Mouse (Mus musculus): ENCODE results near the gene Uqcrfs1.

The Uqcrfs1 gene

DNA sequence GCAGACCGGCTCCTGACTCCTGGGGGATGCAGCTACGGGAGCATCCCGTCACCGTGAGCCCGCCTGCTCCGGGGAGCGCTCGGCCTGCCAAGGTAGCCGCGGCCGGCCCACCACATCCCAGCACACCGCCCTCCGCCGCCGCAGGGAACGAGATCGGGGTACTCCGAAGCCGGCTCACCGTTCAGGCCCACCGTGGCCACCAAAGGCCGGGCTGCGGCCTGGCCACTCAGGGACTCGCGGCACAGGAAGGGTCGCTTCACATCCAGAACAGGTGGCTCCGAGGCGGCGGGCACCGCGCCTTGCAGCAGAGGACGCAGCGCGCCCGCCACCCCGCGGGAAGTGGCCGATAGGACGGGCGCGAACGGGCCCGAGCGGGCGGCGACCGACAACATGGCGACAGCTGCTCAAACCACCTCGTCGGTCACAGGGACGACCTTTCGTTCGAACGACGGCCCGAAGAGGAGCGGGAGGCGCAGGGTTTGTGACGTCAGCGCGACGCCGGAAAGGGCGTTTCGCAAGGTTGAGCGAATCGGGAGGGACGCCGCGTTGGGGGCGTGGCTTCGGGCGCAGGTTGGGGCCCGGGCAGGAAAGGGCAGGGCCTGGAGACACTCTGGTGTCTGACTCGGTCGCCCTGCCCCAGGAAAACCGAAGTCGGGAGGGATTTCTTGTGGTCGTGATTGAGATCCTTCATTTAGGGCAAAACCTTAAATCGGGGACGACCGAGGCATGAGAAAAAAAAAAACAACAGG is at the start of gene Uqcrfs1:
Gene Uqcrfs1 (minus strand): TSS at position 507 of the 749 bp plus-strand sequence.
- peak; percentile 91 to 97 for DNase-seq (ENCODE audit: low spot score in 2 of 2)

DNA sequence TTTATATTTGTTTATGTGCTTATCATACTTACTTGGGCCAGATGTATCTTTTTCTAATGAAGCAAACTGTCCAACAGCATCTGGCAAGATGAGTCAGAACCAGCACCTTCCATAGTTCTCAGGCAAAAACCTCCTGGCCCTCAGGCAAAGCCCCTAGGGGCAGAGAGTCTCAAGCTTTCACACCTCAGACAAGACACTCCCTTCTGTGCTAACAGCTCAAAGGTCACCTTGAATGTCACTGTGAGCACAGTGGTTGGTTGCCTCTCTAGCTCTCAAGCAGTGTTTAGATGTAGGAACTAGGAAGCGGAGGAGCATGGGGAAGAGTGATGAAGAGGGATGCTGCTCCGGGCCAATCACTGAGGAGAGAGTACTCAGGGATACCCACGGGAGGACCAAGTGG is 40.6 kb upstream of the Uqcrfs1 start:
- no peak for DNase-seq (ENCODE audit: low spot score in 2 of 2)

DNA sequence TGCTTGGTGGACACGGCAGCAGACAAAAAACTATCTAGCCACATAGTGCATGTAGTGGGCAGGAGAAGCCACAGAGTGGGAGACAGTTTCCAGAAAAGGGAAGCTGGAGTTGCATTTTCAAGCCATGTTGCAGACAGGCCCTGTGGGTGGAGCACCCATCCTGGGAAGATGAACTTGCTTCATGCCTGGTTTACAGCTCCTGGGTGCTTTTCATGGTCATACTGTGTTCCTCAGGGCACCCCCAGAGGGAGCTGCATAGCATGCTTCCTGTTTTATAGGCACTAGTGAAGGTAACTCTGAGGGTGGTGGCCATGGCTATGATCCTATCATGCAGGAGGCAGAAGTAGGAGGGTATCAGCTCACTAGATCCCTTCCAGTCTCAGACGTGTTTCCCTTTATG is 37.4 kb upstream of the Uqcrfs1 start:
- DNase-seq (ENCODE audit: low spot score in 2 of 2), result no peak

GRCm38 (mm10) chr13:30578806-30579205 is 33.6 kb upstream of the Uqcrfs1 start:
- DNase-seq (ENCODE audit: low spot score in 2 of 2), result no peak

DNA sequence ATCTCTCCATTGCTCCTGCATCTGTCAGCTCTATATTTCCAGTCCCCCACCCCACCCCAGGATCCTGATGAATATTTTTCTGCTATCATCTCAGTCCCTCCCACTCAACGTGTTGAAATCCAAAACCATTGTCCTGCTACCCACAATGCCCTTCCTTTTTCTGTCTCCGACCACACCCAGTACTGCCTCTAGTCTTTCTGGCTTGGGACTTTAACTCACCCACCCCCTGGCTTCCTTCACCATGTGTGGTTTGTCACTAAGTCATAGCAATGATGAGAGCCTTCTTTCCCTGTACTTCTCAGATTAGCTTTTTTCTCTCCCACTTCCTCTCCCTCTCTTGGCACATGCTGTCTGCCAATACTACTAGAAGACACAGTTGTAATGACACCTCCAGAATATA is 31.7 kb upstream of the Uqcrfs1 start:
- DNase-seq (ENCODE audit: low spot score in 2 of 2), result no peak

DNA sequence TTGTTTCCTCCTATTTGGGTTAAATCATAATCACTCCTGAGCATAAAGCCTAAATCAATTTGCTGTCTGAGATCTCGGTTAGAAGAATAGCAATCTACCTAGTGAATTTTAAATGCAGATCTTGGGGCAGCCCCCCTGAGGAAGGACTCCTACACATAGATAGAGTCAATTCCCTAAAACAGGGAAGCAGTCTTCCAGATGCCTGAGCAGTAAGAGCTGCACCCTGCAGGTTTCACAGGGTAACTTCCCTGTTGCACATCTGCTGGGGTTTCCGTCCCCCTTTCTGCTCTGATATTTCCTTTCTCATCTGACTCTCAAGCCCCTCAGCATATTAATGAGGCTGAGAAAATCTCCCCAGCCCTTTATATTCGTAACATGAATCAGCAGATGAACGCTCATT is 27.8 kb upstream of the Uqcrfs1 start:
- no peak for DNase-seq (ENCODE audit: low spot score in 2 of 2)

DNA sequence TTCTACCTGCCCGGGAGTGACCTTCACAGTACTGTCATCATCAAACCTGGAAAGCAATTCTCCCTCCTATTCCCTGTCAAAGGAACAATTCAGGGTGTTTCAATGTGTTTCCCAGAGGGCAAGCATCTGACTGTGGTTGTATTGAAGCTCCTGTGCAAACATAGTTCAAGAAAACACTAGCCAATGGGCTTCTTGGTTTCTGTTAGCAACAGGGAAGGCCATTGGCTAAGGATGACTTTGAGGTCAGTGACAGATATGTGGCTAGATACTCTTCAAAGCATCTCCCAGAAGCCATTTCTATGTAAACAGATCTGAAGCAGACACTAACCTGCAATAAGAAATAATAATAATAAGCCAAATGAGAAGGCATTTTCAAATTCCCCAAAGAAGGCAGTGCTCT is 25.0 kb upstream of the Uqcrfs1 start:
- no peak for DNase-seq (ENCODE audit: low spot score in 2 of 2)

DNA sequence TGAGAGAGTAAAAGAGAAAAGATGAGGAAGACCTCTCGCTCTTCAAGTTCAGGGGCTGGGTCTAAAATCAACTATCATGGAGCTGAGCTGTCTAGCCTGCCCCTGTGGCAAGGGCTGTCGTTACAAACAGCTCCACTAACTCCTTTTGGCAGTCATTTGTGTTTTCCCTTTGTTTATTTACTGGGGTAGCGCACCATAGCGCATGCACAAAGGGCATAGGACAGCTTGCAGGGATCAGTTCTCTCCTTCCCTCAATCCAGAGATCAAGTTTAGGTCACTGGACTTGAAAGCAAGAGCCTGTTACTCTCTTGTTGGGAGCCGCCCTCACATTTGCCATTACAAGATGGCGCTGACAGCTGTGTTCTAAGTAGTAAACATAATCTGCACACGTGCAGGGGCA is 22.4 kb upstream of the Uqcrfs1 start:
- DNase-seq (ENCODE audit: low spot score in 2 of 2), result no peak

- DNase-seq (ENCODE audit: low spot score in 2 of 2), result peak; percentile 20 to 61
Observed at GRCm38 (mm10) chr13:30566767-30567166, 21.6 kb upstream of the Uqcrfs1 start.

GRCm38 (mm10) chr13:30560603-30561002 is 15.4 kb upstream of the Uqcrfs1 start:
- DNase-seq (ENCODE audit: low spot score in 2 of 2), result no peak

DNA sequence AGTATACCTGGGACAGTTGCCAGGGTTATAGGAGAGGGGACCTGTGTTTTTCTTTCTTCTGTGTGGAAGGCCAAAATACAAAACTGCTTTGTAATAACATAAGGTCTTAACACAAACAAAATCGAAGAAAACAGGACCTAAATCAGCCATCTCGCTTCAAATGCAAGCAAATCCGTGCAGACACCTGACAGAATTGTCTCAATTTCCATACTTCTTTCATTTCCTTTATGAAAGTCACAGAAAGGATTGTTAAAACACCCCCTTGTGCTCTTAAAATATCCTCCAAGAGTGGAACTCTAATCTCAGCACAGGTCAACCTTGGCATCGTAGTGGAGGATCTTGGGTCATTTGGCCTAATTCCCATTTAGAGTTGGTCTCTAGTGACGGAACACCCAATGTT is 14.9 kb upstream of the Uqcrfs1 start:
- no peak for DNase-seq (ENCODE audit: low spot score in 2 of 2)

- DNase-seq (ENCODE audit: low spot score in 2 of 2), result no peak
Observed at GRCm38 (mm10) chr13:30557751-30558150, 12.6 kb upstream of the Uqcrfs1 start.

DNA sequence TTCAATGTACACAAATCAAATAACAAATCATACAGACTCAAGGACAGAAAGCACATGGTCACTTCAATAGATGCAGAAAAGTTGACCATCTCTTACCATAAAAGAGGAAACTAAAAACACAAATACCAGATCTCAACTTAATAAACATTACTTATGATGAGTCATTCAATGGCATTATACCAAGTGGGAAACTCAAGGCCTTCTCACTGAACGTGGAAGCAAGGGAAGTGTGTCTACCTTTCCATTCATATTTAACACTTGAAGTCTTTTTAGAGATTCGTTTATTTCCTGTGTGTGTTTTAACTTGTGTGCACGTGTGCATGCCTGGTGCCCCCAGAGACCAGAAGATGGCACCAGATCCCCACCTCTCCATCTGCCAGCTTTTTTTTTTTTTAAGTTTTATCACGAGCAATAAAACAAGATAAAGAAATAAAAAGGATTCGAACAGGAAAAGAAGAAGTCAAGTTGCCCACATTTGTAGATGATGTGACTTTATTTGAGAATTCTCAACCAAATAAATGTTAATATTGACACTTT is 8.0 kb upstream of the Uqcrfs1 start:
- DNase-seq (ENCODE audit: low spot score in 2 of 2), result no peak

- DNase-seq (ENCODE audit: low spot score in 2 of 2), result no peak
Observed at GRCm38 (mm10) chr13:30549339-30549738, 4.2 kb upstream of the Uqcrfs1 start.

GRCm38 (mm10) chr13:30548835-30549234 is 3.7 kb upstream of the Uqcrfs1 start:
- peak; percentile 35 to 74 for DNase-seq (ENCODE audit: low spot score in 2 of 2)

GRCm38 (mm10) chr13:30530761-30531160 is 14.4 kb downstream of the Uqcrfs1 start:
- peak in 1 of 2 experiments; percentile 47 for DNase-seq (ENCODE audit: low spot score in 2 of 2)

DNA sequence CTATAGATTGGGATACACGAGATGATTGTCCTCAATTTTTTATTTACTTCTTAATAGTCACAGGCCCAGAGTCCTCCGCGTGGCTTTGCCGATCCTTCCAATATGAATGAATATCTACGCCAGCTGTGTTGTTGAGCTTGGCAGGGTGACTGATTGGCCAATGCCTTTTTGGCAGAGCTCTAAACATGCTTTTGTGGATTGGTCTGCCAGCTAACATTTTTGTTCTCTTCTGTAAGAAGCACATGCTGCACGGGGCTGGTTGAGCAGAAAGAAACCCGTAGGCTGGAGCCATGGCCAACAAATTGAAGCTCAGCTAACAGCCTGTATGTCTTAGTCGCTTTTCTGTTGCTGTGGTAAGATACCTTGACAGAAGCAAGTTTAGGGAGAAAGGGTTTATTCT is 20.2 kb downstream of the Uqcrfs1 start:
- no peak for DNase-seq (ENCODE audit: low spot score in 2 of 2)

DNA sequence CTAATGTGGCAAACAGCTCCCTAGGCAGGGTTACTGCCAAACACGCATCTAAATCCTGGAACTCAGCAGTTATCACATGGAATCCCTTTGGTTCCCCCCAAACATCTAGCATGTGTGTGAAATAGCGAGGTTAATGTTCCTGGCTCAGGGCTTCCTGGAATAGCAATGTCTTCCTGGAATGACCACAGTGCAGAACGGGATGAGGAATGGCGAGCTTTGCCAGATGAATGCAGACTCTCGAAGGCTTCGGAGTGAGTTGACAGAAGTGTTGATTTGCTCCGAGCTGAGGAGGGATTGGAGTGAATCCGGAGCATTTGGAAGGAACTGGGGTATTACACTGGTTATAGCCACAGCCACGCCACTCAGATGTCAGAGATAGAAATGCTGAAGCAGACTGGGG is 21.2 kb downstream of the Uqcrfs1 start:
- DNase-seq (ENCODE audit: low spot score in 2 of 2), result no peak

DNA sequence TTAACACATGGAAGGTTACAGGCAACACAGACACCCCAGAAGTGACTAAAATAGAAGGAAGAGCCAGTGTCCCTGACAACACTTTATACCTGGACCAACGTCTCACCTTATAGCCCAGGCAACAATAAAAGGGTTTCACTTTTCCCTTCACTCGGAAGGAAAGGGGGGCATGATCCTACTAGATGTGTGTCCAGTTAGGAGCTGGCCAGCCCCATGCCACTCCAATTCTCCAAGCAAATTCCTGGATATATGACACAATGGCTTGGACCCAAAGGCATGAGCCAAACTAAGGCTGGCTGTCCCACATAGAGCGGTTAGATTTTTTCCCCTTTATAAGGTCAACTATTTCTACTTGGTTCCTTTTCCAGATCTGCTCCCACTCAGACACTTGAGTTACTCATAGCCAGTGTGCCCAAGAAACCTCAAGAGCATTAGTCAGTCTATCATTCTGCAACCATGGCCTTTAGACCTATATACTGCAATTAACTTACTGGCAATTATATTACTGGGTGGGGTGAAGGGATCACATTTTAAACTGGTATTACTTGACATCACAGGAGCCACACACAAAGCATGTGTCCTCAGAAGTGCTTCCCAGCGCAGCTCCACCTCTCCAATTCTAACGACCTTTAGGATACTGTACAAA is 21.8 kb downstream of the Uqcrfs1 start:
- DNase-seq (ENCODE audit: low spot score in 2 of 2), result no peak

DNA sequence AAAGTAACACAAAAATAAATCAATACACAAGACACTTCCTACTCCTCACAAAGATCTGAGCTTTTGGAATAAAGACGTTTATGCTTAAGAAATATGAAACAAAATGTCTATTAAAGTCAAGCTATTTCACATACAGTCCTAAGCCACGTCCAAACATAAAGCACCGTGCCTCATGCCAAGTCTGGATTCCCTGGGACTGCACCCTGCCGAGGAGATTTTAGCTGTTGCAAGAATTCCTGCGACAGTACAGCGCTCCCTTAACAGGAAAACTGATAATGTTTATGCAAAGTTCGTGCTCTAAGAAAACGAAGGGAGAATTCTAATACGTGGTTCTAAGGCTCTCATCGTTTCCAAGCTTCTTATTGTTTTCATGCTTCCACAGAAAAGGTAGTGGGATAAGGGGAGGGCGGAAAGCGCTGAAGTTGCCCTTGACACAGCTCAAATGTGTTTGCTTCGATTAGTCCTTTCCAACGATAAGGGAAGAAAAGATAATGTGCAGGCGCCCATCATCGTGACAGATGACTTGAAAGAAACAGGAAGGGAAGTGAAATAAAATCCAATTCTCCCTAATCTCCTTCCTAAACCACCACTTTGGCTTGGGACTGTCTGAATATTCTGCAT is 23.8 kb downstream of the Uqcrfs1 start:
- DNase-seq (ENCODE audit: low spot score in 2 of 2), result no peak

DNA sequence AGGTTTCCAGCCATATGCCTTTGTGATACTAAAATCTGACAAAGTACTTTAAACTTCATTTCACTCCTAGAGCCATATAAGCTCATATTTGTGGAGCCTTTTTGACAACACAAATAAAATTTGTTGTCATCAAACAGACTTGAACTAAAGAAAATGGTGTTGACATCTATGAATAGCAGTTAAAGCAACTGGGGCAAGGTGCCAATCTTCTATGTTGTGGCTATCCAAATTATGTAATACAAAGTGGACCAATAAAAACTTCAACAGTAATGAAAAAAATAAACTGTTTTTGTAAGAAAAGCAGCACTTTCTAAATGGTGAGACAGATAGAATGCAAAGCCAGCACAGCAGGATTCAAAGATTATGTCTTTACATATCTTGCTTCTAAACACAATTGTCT is 27.0 kb downstream of the Uqcrfs1 start:
- DNase-seq (ENCODE audit: low spot score in 2 of 2), result no peak

GRCm38 (mm10) chr13:30507651-30508050 is 37.5 kb downstream of the Uqcrfs1 start:
- no peak for DNase-seq (ENCODE audit: low spot score in 2 of 2)

Data from frontal cortex, postnatal 14 days (tissue).